Mouse (Mus musculus) bone marrow macrophage, adult 2 months (primary cell): ENCODE measurements around the gene Ttll3.

Experiments used
- CTCF ChIP-seq: IDR thresholded peaks from 2 replicates; pipeline ENCODE4 v1.5.1; 2012; ENCODE audit warnings: low read depth, mild to moderate bottlenecking, low read length, moderate library complexity
- POLR2A ChIP-seq: IDR thresholded peaks from 2 replicates; pipeline ENCODE4 v1.6.1; 2012; ENCODE audit warnings: mild to moderate bottlenecking, low read depth, low read length, borderline replicate concordance

- TF ChIP-seq POLR2A (no peak), CTCF (no peak)
These were observed 3.0 kb upstream of the Ttll3 start for GRCm38 (mm10) chr6:113386025-113386424.
